Mouse (Mus musculus) splenic B cell, adult 2 months (primary cell): ENCODE results near the gene Ephb4.

Experiments
- DNase-seq: peaks from one replicate; pipeline ENCODE4 v3.0.0-alpha.2; 2011; ENCODE audit warnings: low read depth, low spot score
- H3K27me3 ChIP-seq: 2 replicates; pipeline ENCODE4 v1.6.1; 2012; ENCODE audit warnings: mild to moderate bottlenecking, low read length, moderate library complexity, mixed read lengths; ENCODE audit not compliant: control insufficient read depth, poor library complexity, insufficient read depth, severe bottlenecking
- H3K36me3 ChIP-seq: 2 replicates; pipeline ENCODE4 v1.6.1; 2012; ENCODE audit warnings: mild to moderate bottlenecking, low read length, moderate library complexity, mixed read lengths; ENCODE audit not compliant: control insufficient read depth, poor library complexity, insufficient read depth, severe bottlenecking

The Ephb4 gene

DNA sequence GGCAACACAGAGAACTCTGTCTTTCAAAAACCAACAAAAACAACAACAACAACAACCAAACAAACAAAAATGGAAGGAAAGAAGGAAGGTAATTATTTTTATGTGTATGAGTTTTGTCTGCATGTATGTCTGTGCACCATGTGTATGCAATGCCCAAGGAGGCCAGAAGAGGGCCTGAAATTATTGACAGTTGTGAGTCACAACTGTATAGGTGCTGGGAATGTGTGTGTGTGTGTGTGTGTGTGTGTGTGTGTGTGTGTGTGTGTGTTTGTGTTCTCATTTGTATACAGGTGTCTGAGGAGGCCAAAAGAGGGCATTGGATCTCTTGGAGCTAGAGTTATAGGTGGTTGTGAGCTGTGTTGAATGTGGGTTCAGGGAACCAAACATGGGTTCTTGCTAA, 6.0 kb upstream of the Ephb4 start:
- DNase-seq = no peak
- Histone ChIP-seq H3K27me3 (no peaks in the 10 kb centered on the region; the same call in 1 of the 2 replicates), H3K36me3 (no peaks in the 10 kb centered on the region)

DNA sequence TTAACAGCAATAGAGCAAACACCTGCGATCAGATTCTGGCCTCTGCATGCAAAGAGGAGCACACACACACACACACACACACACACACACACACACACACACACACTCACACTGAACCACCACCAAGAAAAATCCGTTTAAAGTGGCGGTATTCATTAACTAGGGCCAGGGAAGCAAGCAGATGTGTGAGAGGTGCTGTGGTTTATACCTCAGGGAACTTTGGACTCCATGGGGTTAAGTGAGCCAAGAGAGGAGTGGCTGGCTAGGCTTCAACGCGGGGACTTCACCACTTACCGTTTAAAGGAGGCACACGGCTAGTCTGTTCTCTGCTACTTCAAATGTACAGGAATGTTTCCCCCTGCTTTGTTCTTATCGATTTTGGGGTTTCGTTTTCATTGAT, 4.1 kb upstream of the Ephb4 start:
- Histone ChIP-seq H3K36me3 (no peaks in the 10 kb centered on the region), H3K27me3 (no peaks in the 10 kb centered on the region; the same call in none of the 2 replicates)
- DNase-seq = no peak

DNA sequence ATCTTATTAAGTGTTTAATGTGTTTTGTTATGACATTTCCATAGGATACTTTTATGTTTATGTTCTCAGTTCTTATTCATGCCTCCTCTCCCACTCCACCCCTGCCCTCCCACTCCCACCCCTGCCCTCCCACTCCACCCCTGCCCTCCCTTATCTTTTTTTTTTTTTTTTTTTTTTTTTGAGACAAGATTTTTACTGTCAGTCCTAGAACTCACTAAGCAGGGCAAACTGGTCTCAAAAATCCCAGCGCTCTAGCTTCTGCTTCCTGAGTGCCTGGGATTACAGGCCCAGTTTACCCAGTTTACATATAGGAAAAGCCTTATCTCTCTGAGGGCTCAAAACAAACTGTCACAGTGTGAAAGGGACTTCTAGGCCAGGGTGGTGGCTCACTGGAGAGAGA, 3.5 kb upstream of the Ephb4 start:
- Histone ChIP-seq H3K27me3 (no peaks in the 10 kb centered on the region; the same call in none of the 2 replicates), H3K36me3 (no peaks in the 10 kb centered on the region)
- no peak for DNase-seq

DNA sequence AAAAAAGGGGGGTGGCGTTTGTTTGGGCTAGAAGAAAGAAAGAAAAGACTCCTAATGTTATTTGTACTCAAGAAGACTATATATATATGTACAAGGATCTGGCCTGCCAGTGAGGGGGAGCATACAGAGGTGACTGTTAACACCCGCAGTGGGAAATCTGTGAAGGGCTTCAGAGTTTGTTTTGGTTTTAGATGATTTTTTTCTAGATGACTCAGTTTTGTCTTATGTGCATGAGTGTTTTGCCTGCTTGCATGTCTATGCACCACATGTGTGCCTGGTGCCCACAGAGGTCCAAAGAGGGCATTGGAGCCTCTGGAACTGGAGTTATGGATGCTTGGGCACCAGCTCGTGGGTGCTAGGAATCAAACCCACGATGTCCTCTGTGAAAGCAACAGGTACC, 2.9 kb upstream of the Ephb4 start:
- H3K36me3 ChIP-seq = no peaks in the 10 kb centered on the region

DNA sequence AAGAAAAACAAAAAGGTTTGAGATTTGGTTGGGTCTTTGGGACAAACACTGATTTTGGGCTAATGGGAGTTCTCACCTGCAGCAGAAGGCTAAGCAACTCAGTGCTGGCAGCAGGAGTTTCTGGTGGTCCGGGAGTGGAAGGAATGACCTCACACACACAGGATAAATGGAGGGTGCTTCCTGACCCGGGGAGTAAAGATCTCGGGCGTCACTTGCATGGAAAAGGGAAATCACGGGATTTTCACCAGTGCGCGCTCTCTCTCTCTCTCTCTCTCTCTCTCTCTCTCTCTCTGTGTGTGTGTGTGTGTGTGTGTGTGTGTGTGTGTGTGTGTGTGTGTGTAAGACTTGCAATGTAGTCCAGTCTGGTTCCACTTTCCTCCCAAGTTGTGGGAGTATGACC, 2.1 kb upstream of the Ephb4 start:
- no peak for DNase-seq
- no peaks in the 10 kb centered on the region for H3K36me3 ChIP-seq
- peaks cover 2% of the 10 kb centered on the region for H3K27me3 ChIP-seq

More for the DNA sequence above, 2.9 kb upstream of the Ephb4 start:
- H3K27me3 ChIP-seq = no peaks in the 10 kb centered on the region; the same call in none of the 2 replicates
- no peak for DNase-seq

DNA sequence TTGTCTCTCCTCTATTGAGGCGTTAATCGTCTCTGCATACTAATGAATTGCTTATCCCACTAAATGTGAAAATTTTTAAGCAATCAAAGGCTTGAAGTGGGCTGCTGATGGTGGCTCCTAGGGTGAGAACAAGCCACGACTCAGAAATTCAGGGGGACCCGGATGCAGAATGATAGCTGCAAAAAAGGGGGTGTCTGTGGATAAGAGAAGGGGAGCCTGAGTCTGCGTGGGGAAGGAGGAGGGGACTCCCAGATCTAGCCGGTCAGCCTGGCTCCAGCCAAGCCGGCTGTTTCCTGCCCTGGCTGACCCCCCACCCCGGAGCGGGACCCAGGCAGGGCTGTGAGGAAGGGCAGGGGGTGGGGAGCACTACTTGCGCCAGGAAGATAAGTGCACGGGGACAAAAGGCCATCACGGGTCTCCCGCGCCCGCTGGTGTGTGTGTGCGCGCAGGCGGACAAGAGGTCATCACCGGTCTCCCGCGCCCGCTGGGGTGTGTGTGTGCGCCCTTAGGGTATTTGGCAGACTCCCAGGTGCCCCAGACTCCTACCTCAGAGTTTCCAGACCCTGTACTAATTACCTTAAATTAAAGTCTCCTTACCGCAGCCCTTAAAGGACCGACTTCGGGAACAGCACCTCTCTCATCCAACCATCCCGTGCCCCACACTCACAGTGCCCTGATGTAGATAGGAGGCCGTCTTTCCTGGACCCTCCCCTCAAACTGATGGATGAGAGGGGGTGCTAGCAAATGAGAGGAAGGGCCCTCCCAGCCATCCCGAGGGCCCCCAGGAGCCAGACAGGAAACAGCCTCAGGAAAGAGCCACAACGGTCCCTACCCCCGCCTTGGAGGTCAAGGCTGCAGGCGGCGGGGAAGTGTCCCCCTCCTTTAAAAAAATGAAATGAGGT, 1.2 kb upstream of the Ephb4 start:
- Histone ChIP-seq H3K36me3 (no peaks in the 10 kb centered on the region), H3K27me3 (peaks cover 2% of the 10 kb centered on the region)
- DNase-seq = no peak

DNA sequence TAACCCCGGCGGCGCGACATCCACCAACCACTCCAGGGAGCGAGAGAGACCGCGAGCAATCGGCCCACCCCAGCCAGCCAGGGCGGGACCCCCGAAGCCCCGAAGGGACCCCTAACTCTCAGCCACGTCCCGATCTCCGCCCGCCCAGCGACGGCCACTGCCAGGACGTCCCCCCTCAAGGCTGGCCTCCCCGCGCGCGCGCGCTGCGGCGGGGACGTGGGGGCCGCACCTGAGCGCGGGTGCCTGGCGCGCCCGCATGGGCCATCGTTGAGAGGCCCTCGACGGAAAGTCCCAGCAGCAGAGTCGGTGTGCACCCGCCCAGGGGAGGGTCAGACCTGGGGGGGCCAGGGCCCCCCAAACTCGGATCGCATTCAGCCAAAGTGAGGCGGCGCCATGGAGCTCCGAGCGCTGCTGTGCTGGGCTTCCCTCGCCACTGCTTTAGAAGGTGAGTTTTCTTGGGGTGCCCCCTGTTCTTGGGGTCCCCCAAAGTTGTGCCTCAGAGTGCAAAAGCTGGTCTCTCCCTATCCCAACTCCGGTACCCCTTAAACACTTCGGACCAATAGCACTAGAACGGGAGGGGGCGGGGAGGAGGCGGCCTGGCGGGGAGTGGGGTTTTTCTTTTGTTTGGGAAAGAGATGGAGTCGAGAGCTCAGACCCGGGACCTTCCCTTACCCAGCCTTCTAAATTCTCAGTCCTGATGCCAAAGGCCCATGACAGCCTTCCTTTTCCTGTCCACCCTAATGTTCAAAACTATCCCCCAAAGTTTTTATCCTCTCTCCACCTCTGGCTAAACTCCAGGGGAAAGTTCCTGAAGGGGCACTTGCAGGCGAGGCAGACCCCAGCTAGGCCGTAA, 522 bp downstream of the Ephb4 start:
- no peak for DNase-seq
- H3K36me3 ChIP-seq = no peaks in the 10 kb centered on the region
- H3K27me3 ChIP-seq = peaks cover 2% of the 10 kb centered on the region

DNA sequence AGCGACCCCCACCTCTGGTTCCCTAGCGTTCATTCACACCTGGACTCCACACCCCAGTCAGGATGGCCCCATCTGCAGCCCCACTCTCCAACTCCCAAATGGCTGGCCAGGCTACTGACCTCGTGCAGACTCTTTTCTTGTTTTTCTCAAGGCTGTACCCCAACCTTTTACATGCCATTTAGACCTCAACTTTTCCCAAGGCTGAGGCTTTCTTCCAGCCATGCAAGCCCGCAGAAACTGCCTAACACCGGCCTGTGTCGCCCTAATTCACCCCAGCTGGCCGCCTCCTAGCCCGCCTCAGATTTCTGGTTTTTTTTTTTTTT, 1.1 kb downstream of the Ephb4 start:
- H3K27me3 ChIP-seq = peaks cover 2% of the 10 kb centered on the region
- DNase-seq = no peak
- H3K36me3 ChIP-seq = no peaks in the 10 kb centered on the region

DNA sequence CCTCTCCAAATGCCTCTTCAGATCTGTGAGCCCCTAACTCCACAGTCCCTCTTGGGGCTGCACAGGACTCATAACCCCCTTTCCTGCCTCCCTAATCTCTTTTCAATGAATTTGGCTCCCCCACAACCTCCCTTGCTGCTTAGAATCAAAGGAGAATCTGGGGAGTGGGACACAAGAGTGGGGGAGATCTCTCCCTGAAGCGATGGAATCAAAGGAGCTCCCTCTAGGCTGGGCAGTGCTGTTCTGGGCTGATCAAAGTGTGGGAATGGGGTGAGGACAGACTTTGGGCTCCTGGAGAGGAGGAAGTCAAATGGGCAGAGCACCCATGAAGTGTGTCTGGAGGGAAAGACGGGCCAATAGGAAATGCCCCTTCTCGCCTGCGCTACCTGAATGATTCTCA, 1.5 kb downstream of the Ephb4 start:
- H3K27me3 ChIP-seq = peaks cover 2% of the 10 kb centered on the region
- no peaks in the 10 kb centered on the region for H3K36me3 ChIP-seq
- no peak for DNase-seq

DNA sequence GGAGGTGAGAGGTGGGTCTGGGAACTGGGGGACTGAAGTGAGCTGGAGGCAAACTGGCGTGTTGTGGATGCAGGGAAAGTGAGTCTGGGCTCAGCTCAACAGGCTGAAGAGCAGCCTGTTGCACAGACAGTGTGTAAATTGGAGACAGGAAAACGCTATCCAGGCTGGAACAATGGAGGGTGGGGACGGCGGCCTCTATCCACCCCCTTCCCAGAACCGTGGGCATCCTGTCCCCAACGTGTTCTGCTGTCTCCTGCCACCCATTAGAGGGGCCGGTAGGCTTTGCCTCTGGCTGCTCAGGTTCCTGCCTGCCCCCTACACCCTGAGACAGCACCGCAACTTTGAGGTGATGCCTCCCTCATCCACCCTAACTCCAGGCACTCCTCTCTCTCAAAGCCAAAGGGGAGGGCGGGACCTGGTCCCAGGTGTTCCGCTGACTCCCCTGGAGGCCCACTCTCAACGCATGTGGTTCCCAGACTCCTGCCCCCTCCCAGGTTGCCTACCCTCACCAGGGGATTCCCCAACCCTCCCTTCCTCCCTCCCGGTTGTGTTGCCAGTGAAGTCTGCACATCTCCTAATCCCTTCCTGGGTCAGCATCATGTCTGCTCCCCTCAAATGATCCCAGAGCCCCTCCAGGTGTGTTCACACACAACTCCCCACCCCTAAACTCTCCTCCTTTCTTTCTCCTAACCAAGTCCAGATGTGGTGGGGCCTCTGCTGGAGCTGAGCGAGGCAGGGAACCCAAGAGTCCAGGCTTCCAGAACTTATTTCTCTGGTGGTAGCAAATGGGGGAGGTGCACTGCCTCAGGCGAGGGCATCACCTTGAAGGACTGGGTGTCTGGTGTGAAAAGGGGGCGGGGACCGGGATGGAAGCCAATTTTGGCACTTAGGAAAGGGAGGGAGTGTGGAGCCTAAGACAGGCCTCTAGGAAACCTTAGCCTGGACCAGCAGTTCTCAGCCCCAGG, 2.4 kb downstream of the Ephb4 start:
- no peak for DNase-seq
- H3K36me3 ChIP-seq = no peaks in the 10 kb centered on the region

DNA sequence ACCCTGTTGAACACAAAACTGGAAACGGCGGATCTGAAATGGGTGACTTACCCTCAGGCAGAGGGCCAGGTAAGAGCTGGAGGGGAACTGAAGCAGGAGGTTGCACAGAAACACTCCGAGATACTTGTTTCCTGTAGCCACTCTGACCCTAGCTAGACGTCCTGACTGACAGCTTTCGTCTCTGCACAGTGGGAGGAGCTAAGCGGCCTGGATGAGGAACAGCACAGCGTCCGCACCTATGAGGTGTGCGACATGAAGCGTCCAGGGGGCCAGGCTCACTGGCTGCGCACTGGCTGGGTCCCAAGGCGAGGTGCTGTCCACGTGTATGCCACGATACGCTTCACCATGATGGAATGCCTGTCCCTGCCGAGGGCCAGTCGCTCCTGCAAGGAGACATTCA, 4.2 kb downstream of the Ephb4 start:
- DNase-seq = no peak

More for the DNA sequence above, 2.4 kb downstream of the Ephb4 start:
- H3K27me3 ChIP-seq = peaks cover 2% of the 10 kb centered on the region

DNA sequence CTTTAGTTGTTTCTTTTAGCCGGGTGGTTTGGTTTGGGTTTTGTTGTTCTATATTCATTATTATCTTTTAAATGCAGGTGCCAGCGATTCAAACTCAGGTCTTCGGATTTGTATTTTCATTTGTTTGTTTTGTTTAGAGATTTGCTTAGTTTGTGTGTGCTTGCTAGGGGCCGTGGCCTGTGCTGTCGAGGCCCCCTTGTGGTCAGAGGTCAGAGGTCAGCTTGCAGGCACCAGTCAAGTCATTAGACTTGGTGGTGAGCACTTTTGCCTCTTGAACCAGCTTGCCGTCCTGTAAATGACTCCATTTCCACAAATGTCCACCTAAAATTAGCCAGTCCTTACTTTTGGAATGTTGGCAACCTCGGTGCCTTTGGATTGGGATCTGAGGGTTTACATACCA, 8.5 kb downstream of the Ephb4 start:
- H3K36me3 ChIP-seq = no peaks in the 10 kb centered on the region
- peak; percentile 30 for DNase-seq
- H3K27me3 ChIP-seq = no peaks in the 10 kb centered on the region

More for the DNA sequence above, 4.2 kb downstream of the Ephb4 start:
- H3K27me3 ChIP-seq = peaks cover 2% of the 10 kb centered on the region
- no peaks in the 10 kb centered on the region for H3K36me3 ChIP-seq

DNA sequence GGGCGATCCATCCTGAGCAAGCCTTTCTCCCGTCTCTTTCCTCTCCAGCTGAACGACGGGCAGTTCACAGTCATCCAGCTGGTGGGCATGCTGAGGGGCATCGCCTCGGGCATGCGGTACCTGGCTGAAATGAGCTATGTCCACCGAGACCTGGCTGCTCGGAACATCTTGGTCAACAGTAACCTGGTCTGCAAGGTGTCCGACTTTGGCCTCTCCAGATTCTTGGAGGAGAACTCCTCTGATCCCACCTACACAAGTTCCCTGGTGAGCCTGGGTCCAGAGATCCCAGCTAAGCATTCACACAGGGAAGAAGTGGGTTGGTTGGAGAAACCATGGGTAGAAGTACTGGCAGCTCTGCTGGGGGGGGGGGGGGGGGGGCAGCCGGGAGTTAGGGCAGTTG, 19.8 kb downstream of the Ephb4 start:
- no peaks in the 10 kb centered on the region for H3K36me3 ChIP-seq
- no peak for DNase-seq
- no peaks in the 10 kb centered on the region for H3K27me3 ChIP-seq

DNA sequence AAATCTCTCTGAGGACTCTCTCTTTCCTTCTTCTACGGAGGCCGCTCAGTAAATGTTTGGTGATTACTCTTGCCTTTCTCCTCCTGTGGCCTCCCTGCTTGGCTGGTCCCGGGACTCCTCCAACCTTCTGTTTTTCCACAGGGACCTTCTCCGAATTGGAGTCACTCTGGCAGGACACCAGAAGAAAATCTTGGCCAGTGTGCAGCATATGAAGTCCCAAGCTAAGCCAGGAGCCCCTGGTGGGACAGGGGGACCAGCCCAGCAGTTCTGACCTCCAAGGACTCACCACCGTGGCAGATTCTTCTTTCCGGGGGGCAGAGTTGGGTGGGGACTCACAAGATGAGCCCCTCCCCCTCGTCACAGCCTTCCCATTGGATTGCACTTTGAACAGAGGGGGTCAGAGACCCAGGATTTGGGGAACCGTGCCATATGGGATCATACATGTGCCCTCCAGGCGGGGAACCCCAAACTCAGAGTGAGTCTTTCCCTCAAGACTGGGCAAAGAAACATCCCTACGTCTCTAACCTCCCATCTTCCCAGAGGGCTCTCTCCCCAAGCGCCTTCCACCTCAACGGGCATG, 23.6 kb downstream of the Ephb4 start:
- no peak for DNase-seq
- H3K36me3 ChIP-seq = no peaks in the 10 kb centered on the region
- H3K27me3 ChIP-seq = no peaks in the 10 kb centered on the region
